Mouse (Mus musculus) CH12.LX (cell line): ENCODE results near the gene Matn4.

Source experiments
- CTCF ChIP-seq, 2 experiments: IDR thresholded peaks in 1 of 2; conservative IDR thresholded peaks in 1 of 2; 2 replicates each; pipeline ENCODE4 v1.5.1; 2011 to 2012; ENCODE audit warnings: low read depth in 2 of 2, low read length in 2 of 2, improper control_type of control experiment in 1 of 2, inconsistent platforms in 1 of 2, mild to moderate bottlenecking in 1 of 2, moderate library complexity in 1 of 2
- E2F4 ChIP-seq: IDR thresholded peaks from 2 replicates; pipeline ENCODE4 v1.6.1; 2011; ENCODE audit warnings: low read depth, low read length, improper control_type of control experiment; ENCODE audit not compliant: insufficient replicate concordance
- EP300 ChIP-seq: IDR thresholded peaks from 2 replicates; pipeline ENCODE4 v1.6.1; 2011; ENCODE audit warnings: low read length, improper control_type of control experiment
- IRF4 ChIP-seq: IDR thresholded peaks from 2 replicates; pipeline ENCODE4 v1.6.1; 2014; ENCODE audit warnings: low read depth, mild to moderate bottlenecking, inconsistent platforms, low read length, improper control_type of control experiment
- MAX ChIP-seq: IDR thresholded peaks from 2 replicates; pipeline ENCODE4 v1.6.1; 2011; ENCODE audit warnings: low read length, improper control_type of control experiment
- MEF2A ChIP-seq: IDR thresholded peaks from 2 replicates; pipeline ENCODE4 v1.6.1; 2014; ENCODE audit warnings: low read depth, mild to moderate bottlenecking, inconsistent platforms, low read length, improper control_type of control experiment, borderline replicate concordance
- PAX5 ChIP-seq: IDR thresholded peaks from 2 replicates; pipeline ENCODE4 v1.6.1; 2012; ENCODE audit warnings: low read length, inconsistent platforms, mixed read lengths
- POLR2A ChIP-seq: IDR thresholded peaks from 2 replicates; pipeline ENCODE4 v1.6.1; 2011; ENCODE audit warnings: low read depth, mild to moderate bottlenecking, improper control_type of control experiment, low read length
- ZKSCAN1 ChIP-seq: IDR thresholded peaks from 2 replicates; pipeline ENCODE4 v1.6.1; 2012; ENCODE audit warnings: low read depth, inconsistent platforms, low read length, improper control_type of control experiment, borderline replicate concordance

DNA sequence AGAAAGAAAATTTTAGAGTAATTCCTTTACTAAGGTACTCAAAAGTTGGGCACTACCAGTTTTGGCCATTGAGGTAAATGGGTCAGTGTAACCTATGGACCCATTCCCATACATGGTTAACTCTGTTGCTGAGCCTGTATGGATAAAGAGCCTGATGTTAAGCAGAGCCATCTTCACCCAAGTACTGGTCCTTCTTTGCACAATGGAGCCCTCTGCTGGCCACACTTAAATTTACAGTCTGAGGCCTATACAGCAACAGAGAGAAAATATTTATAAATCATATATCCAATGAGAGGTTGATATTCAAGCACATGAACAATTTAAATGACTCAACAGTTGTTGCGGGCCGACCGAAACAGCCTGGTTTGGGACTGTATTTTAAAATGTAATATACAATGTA lies 56.0 kb downstream of the Matn4 start:
- TF ChIP-seq MAX = no peak
- TF ChIP-seq POLR2A = no peak
- TF ChIP-seq ZKSCAN1 = no peak
- peak; percentile 49 to 80 for TF ChIP-seq CTCF (conservative IDR thresholded peaks at IDR 0.05 in 1 of 2, IDR thresholded peaks at IDR 0.05 in 1 of 2; ENCODE audit: low read depth in 2 of 2, low read length in 2 of 2)
- no peak for TF ChIP-seq PAX5
- TF ChIP-seq MEF2A = no peak
- TF ChIP-seq EP300 = no peak
- TF ChIP-seq IRF4 = no peak
- no peak for TF ChIP-seq E2F4
